Mouse (Mus musculus) embryonic facial prominence, embryonic 13.5 days (tissue): ENCODE results near the gene Aldh1b1. TPM values are rescaled to one million over a fixed set of nuclear protein-coding genes. Genes with fewer than 3 reads are reported as not detected.

Experiments
- ATAC-seq: fragments of 200-750 bp; cut with Nextera tagmentation; 2 replicates; pipeline ENCODE4 v1.8.0; 2017; ENCODE audit warnings: low read depth; ENCODE audit not compliant: insufficient number of reproducible peaks, insufficient read depth, low FRiP score, low TSS enrichment
- H3K27ac ChIP-seq: fragments of 300-500 bp; sonication (generic); 2 replicates; pipeline ENCODE4 v1.5.1; 2015; ENCODE audit warnings: moderate library complexity, mild to moderate bottlenecking, inconsistent platforms
- H3K27me3 ChIP-seq: fragments of 300-500 bp; sonication (generic); 2 replicates; pipeline ENCODE4 v1.6.1; 2015; ENCODE audit warnings: mild to moderate bottlenecking, inconsistent platforms
- H3K36me3 ChIP-seq: fragments of 300-500 bp; sonication (generic); 2 replicates; pipeline ENCODE4 v1.6.1; 2015; ENCODE audit warnings: mild to moderate bottlenecking, inconsistent platforms
- H3K4me1 ChIP-seq: fragments of 300-500 bp; sonication (generic); 2 replicates; pipeline ENCODE4 v1.6.1; 2015; ENCODE audit warnings: inconsistent platforms
- H3K4me2 ChIP-seq: fragments of 300-500 bp; sonication (generic); 2 replicates; pipeline ENCODE4 v1.6.1; 2015; ENCODE audit warnings: moderate library complexity, mild to moderate bottlenecking, inconsistent platforms
- H3K4me3 ChIP-seq: fragments of 300-500 bp; sonication (generic); 2 replicates; pipeline ENCODE4 v1.5.1; 2015; ENCODE audit warnings: mild to moderate bottlenecking, inconsistent platforms
- H3K9ac ChIP-seq: fragments of 300-500 bp; sonication (generic); 2 replicates; pipeline ENCODE4 v1.6.1; 2015; ENCODE audit warnings: mild to moderate bottlenecking, inconsistent platforms
- H3K9me3 ChIP-seq: fragments of 300-500 bp; sonication (generic); 2 replicates; pipeline ENCODE4 v1.6.1; 2016; ENCODE audit warnings: inconsistent platforms
- WGBS: fragments of 180-500 bp; shearing (Covaris S2); methylation state at CpG from one replicate; pipeline ENCODE4 v1.1.7; 2015; ENCODE audit warnings: mixed read lengths; 5-methylcytosine and 5-hydroxymethylcytosine counted together
- polyA plus RNA-seq: library from polyadenylated mRNA; unstranded; fragments of >200 nt; fragmentation: Nextera tagmentation; extraction: Ambion mirVana; gene quantifications from 2 replicates; pipeline ENCODE4 v1.2.1, GENCODE M21; 2015

The Aldh1b1 gene
- polyA plus RNA-seq, 1 experiment from 2014 or later: 4.3 TPM

- ATAC-seq: no peak
- H3K4me2 ChIP-seq: no peak overlapping the region
- 40% methylated on average over 7 of the region's 7 CpGs for WGBS
Measured at GRCm38 (mm10) chr4:45815542-45815941, 16.7 kb downstream of the Aldh1b1 start.

GRCm38 (mm10) chr4:45818814-45819207, 20.0 kb downstream of the Aldh1b1 start:
- peaks cover 42% of the 10 kb centered on the region for H3K27me3 ChIP-seq
- H3K27ac ChIP-seq: peak overlapping the region; percentile 71
- WGBS: 24% methylated on average over 4 of the region's 4 CpGs
- peak overlapping the region; percentile 60 for H3K4me2 ChIP-seq
- no peaks in the 10 kb centered on the region for H3K36me3 ChIP-seq
- no peaks in the 10 kb centered on the region for H3K9me3 ChIP-seq
- no peak for ATAC-seq
- peak overlapping the region; percentile 30; the same call in 1 of the 2 replicates for H3K4me3 ChIP-seq
- peak overlapping the region; percentile 54; the same call in 1 of the 2 replicates for H3K9ac ChIP-seq
- peaks cover 18% of the 10 kb centered on the region for H3K4me1 ChIP-seq

More at GRCm38 (mm10) chr4:45815542-45815941, 16.7 kb downstream of the Aldh1b1 start:
- Histone ChIP-seq H3K9ac (no peak overlapping the region), H3K36me3 (no peaks in the 10 kb centered on the region), H3K27me3 (peaks cover 16% of the 10 kb centered on the region; the same call in 1 of the 2 replicates), H3K27ac (no peak overlapping the region), H3K9me3 (no peaks in the 10 kb centered on the region), H3K4me3 (no peak overlapping the region), H3K4me1 (peaks cover 18% of the 10 kb centered on the region)

GRCm38 (mm10) chr4:45819208-45819931, 20.5 kb downstream of the Aldh1b1 start:
- Histone ChIP-seq H3K27me3 (peaks cover 48% of the 10 kb centered on the region), H3K9me3 (no peaks in the 10 kb centered on the region), H3K36me3 (no peaks in the 10 kb centered on the region), H3K27ac (peak overlapping the region; percentile 71), H3K4me1 (peaks cover 18% of the 10 kb centered on the region), H3K9ac (peak overlapping the region; percentile 54; the same call in 1 of the 2 replicates), H3K4me2 (peak overlapping the region; percentile 60), H3K4me3 (peak overlapping the region; percentile 30)
- WGBS: 3% methylated on average over 17 of the region's 17 CpGs
- ATAC-seq: no peak

GRCm38 (mm10) chr4:45820074-45820830, 21.4 kb downstream of the Aldh1b1 start:
- H3K36me3 ChIP-seq: no peaks in the 10 kb centered on the region
- peaks cover 18% of the 10 kb centered on the region for H3K4me1 ChIP-seq
- H3K27ac ChIP-seq: 0 out of 2 replicates have a peak overlapping the region, but pooled peaks have one; percentile 71
- ATAC-seq: no peak
- peaks cover 57% of the 10 kb centered on the region for H3K27me3 ChIP-seq
- H3K4me2 ChIP-seq: peak overlapping the region; percentile 60
- 42% methylated on average over 8 of the region's 8 CpGs for WGBS
- peak overlapping the region; percentile 30; the same call in 1 of the 2 replicates for H3K4me3 ChIP-seq
- no peaks in the 10 kb centered on the region for H3K9me3 ChIP-seq
- H3K9ac ChIP-seq: no peak overlapping the region

- Histone ChIP-seq H3K9ac (no peak overlapping the region), H3K27me3 (peaks cover 70% of the 10 kb centered on the region)
- no peak for ATAC-seq
Measured at GRCm38 (mm10) chr4:45821995-45822394, 23.2 kb downstream of the Aldh1b1 start.

GRCm38 (mm10) chr4:45822781-45823575, 24.2 kb downstream of the Aldh1b1 start:
- Histone ChIP-seq H3K36me3 (no peaks in the 10 kb centered on the region), H3K9me3 (no peaks in the 10 kb centered on the region), H3K4me1 (peaks cover 28% of the 10 kb centered on the region), H3K9ac (no peak overlapping the region), H3K27me3 (peaks cover 80% of the 10 kb centered on the region), H3K27ac (no peak overlapping the region), H3K4me2 (no peak overlapping the region), H3K4me3 (no peak overlapping the region)
- 26% methylated on average over 11 of the region's 11 CpGs for WGBS
- ATAC-seq: no peak

More at GRCm38 (mm10) chr4:45821995-45822394, 23.2 kb downstream of the Aldh1b1 start:
- Histone ChIP-seq H3K9me3 (no peaks in the 10 kb centered on the region), H3K36me3 (no peaks in the 10 kb centered on the region), H3K27ac (no peak overlapping the region), H3K4me2 (no peak overlapping the region), H3K4me1 (peaks cover 28% of the 10 kb centered on the region), H3K4me3 (no peak overlapping the region)
- 19% methylated on average over 3 of the region's 3 CpGs for WGBS

- H3K4me2 ChIP-seq: no peak overlapping the region
- H3K4me1 ChIP-seq: peaks cover 18% of the 10 kb centered on the region
- no peak for ATAC-seq
- H3K36me3 ChIP-seq: no peaks in the 10 kb centered on the region
- H3K27ac ChIP-seq: no peak overlapping the region
- H3K4me3 ChIP-seq: no peak overlapping the region
- H3K27me3 ChIP-seq: peaks cover 88% of the 10 kb centered on the region
- no peaks in the 10 kb centered on the region for H3K9me3 ChIP-seq
- 5% methylated on average over 10 of the region's 10 CpGs for WGBS
- no peak overlapping the region for H3K9ac ChIP-seq
Measured at GRCm38 (mm10) chr4:45824049-45824760, 25.4 kb downstream of the Aldh1b1 start.

- 28% methylated on average over 14 of the region's 14 CpGs for whole genome bisulfite sequencing
- H3K9me3 ChIP-seq: no peaks in the 10 kb centered on the region
- H3K9ac ChIP-seq: no peak overlapping the region
- ATAC-seq: no peak
- no peak overlapping the region for H3K4me2 ChIP-seq
- H3K4me3 ChIP-seq: no peak overlapping the region
- no peak overlapping the region for H3K27ac ChIP-seq
- peaks cover 96% of the 10 kb centered on the region for H3K27me3 ChIP-seq
- H3K4me1 ChIP-seq: peaks cover 10% of the 10 kb centered on the region
- no peaks in the 10 kb centered on the region for H3K36me3 ChIP-seq
Measured at GRCm38 (mm10) chr4:45824761-45825556, 26.1 kb downstream of the Aldh1b1 start.

GRCm38 (mm10) chr4:45826275-45827040, 27.6 kb downstream of the Aldh1b1 start, which contains the start of gene Igfbpl1:
Igfbpl1 (minus strand) TSS chr4:45826923.
- peak within 1 kb of the TSS; percentile 48 for H3K4me3 ChIP-seq
- H3K36me3 ChIP-seq: no peaks in the 10 kb centered on the region
- no peaks in the 10 kb centered on the region for H3K9me3 ChIP-seq
- 2% methylated on average over 84 of the region's 91 CpGs for WGBS
- peak within 1 kb of the TSS; percentile 46; the same call in 1 of the 2 replicates for H3K9ac ChIP-seq
- H3K27ac ChIP-seq: no peak within 1 kb of the TSS
- peak within 1 kb of the TSS; percentile 81 for H3K4me2 ChIP-seq
- peaks cover 98% of the 10 kb centered on the region for H3K27me3 ChIP-seq
- no peak for ATAC-seq
- peaks cover 10% of the 10 kb centered on the region for H3K4me1 ChIP-seq
